Mouse (Mus musculus) lung, postnatal 0 days (tissue): ENCODE data around the gene Abcf1. TPM values are rescaled to one million over a fixed set of nuclear protein-coding genes. Genes with fewer than 3 reads are reported as not detected.

Experiments used
- ATAC-seq: fragments of 200-750 bp; cut with Nextera tagmentation; 2 replicates; pipeline ENCODE4 v1.8.0; 2017; ENCODE audit warnings: moderate library complexity
- DNase-seq: peaks from one replicate; pipeline ENCODE4 v3.0.0-alpha.2; 2016; ENCODE audit warnings: low spot score
- H3K27ac ChIP-seq: fragments of 300-500 bp; sonication (generic); 2 replicates; pipeline ENCODE4 v1.5.1; 2014; ENCODE audit warnings: antibody characterized with exemption, mild to moderate bottlenecking, low read length, mixed read lengths
- H3K27me3 ChIP-seq: fragments of 300-500 bp; sonication (generic); replicated peaks from 2 replicates; pipeline ENCODE4 v1.6.1; 2014; ENCODE audit warnings: low read length, mixed read lengths; ENCODE audit not compliant: insufficient read depth
- H3K36me3 ChIP-seq: fragments of 300-500 bp; sonication (generic); 2 replicates; pipeline ENCODE4 v1.6.1; 2014; ENCODE audit warnings: low read length, mixed read lengths; ENCODE audit not compliant: insufficient read depth
- H3K4me1 ChIP-seq: fragments of 300-500 bp; sonication (generic); 2 replicates; pipeline ENCODE4 v1.6.1; 2014; ENCODE audit warnings: antibody characterized with exemption, low read depth, low read length, mixed read lengths; ENCODE audit not compliant: insufficient read depth
- H3K4me2 ChIP-seq: fragments of 300-500 bp; sonication (generic); replicated peaks from 2 replicates; pipeline ENCODE4 v1.6.1; 2014; ENCODE audit warnings: low read depth, mild to moderate bottlenecking, low read length, moderate library complexity, mixed read lengths
- H3K4me3 ChIP-seq: fragments of 300-500 bp; sonication (generic); 2 replicates; pipeline ENCODE4 v1.5.1; 2014; ENCODE audit warnings: low read depth, low read length
- H3K9ac ChIP-seq: fragments of 300-500 bp; sonication (generic); replicated peaks from 2 replicates; pipeline ENCODE4 v1.6.1; 2014; ENCODE audit warnings: low read depth, mild to moderate bottlenecking
- H3K9me3 ChIP-seq: fragments of 300-500 bp; sonication (generic); 2 replicates; pipeline ENCODE4 v1.6.1; 2016; ENCODE audit warnings: low read length, mixed read lengths
- CTCF ChIP-seq: IDR thresholded peaks from 2 replicates; pipeline ENCODE4 v1.5.1; 2016; ENCODE audit warnings: antibody characterized with exemption, mild to moderate bottlenecking
- EP300 ChIP-seq: IDR thresholded peaks from 2 replicates; pipeline ENCODE4 v1.6.1; 2016; ENCODE audit warnings: antibody characterized with exemption, mild to moderate bottlenecking, control low read depth
- WGBS: fragments of 180-500 bp; shearing (Covaris S2); extraction: QIAGEN DNeasy Blood & Tissue Kit; methylation state at CpG from one replicate; pipeline ENCODE4 v1.1.7; 2014; 5-methylcytosine and 5-hydroxymethylcytosine counted together
- polyA plus RNA-seq: library from polyadenylated mRNA; unstranded; fragments of >200 nt; fragmentation: Nextera tagmentation; extraction: Ambion mirVana; gene quantifications from 2 replicates; pipeline ENCODE4 v1.2.1, GENCODE M21; 2015

The Abcf1 gene
- polyA plus RNA-seq, 1 experiment from 2014 or later: 61.2 TPM

DNA sequence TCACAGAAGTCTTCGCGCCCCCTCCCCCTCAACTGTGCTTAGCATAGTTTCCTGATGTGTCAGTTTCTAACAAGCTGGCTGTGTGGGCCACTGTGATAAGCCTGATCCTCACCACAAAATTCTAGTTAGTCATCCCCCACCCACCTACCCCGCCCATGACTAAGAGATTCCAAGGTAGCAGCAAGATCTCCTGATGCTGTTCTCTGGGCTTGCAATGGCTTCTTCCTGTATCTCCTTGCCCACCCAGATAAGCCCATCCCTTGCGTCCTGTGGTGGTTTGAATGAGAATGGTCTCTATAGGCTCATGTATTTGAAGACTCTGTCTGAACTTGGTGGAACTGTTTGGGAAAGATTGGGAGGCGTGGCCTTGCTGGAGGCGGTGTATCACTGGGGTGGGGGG lies 32.4 kb upstream of the Abcf1 start:
- no peak overlapping the region for H3K27ac ChIP-seq
- ATAC-seq: no peak
- no peak for DNase-seq
- no peak overlapping the region for H3K9ac ChIP-seq
- H3K27me3 ChIP-seq: no peaks in the 10 kb centered on the region
- H3K4me1 ChIP-seq: no peaks in the 10 kb centered on the region
- H3K36me3 ChIP-seq: no peaks in the 10 kb centered on the region
- no peak overlapping the region for H3K4me3 ChIP-seq
- H3K4me2 ChIP-seq: no peak overlapping the region
- H3K9me3 ChIP-seq: no peaks in the 10 kb centered on the region
- no peak for TF ChIP-seq EP300
- no peak for TF ChIP-seq CTCF
- 91% methylated on average over 6 of the region's 6 CpGs for WGBS

DNA sequence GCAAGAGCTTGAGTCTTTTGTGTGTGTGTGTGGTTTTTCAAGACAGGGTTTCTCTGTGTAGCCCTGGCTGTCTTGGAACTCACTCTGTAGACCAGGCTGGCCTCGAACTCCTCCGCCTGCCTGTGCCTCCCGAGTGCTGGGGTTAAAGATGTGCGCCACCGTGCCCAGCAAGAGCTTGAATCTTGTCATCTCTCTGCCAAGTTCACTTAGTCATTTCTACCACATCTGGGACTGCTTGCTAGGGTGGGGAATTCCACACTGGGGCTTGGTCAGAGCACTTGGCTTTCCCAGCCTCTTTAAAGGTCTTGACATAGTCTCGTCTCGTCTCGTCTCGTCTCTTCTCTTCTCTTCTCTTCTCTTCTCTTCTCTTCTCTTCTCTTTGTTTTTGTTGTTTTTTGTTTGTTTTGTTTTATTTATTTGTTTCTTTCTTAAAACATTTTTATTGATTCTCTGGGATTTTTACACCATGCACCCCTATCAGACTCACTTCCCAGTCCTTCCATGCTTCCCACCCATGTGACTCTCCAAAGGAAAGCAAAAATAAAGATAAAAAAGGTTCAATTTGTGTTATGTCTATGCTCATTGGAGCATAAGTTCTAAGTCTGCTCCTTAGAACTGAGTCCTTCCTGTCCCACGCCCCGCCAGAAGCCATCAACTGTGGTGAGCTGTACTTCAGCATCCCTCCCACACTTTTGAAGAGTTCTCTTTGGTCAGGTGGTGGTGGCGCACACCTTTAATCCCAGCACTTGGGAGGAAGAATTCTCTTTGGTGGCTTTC lies 31.7 kb upstream of the Abcf1 start:
- no peaks in the 10 kb centered on the region for H3K9me3 ChIP-seq
- H3K27me3 ChIP-seq: no peaks in the 10 kb centered on the region
- H3K36me3 ChIP-seq: no peaks in the 10 kb centered on the region
- no peak overlapping the region for H3K4me2 ChIP-seq
- no peak for TF ChIP-seq CTCF
- TF ChIP-seq EP300: no peak
- DNase-seq (no peak), ATAC-seq (no peak)
- H3K27ac ChIP-seq: no peak overlapping the region
- no peak overlapping the region for H3K4me3 ChIP-seq
- 80% methylated on average over 12 of the region's 12 CpGs for WGBS
- no peak overlapping the region for H3K9ac ChIP-seq
- no peaks in the 10 kb centered on the region for H3K4me1 ChIP-seq

DNA sequence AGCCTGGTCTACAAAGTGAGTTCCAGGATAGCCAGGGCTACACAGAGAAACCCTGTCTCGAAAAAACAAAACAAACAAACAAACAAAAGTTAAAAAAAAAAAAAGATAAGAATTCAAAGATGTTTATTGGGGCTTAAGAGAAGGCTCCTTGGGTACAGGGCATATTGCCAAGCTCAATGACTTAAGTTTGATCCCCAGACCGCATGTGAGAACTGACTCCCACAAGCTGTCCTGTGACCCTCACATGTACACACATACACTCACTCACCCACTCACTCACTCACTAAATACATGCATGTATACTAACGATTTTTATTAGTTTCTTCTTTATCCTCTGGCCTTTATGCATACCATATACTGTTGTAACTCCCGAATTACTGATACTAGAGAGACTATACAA lies 30.8 kb upstream of the Abcf1 start:
- H3K9ac ChIP-seq: no peak overlapping the region
- H3K4me2 ChIP-seq: no peak overlapping the region
- H3K4me1 ChIP-seq: no peaks in the 10 kb centered on the region
- H3K27ac ChIP-seq: no peak overlapping the region
- no peak overlapping the region for H3K4me3 ChIP-seq
- TF ChIP-seq EP300 (no peak), CTCF (no peak)
- no peaks in the 10 kb centered on the region for H3K9me3 ChIP-seq
- ATAC-seq (no peak), DNase-seq (peak; percentile 7)
- H3K36me3 ChIP-seq: no peaks in the 10 kb centered on the region
- H3K27me3 ChIP-seq: no peaks in the 10 kb centered on the region
- WGBS: 70% methylated on average over 4 of the region's 4 CpGs

DNA sequence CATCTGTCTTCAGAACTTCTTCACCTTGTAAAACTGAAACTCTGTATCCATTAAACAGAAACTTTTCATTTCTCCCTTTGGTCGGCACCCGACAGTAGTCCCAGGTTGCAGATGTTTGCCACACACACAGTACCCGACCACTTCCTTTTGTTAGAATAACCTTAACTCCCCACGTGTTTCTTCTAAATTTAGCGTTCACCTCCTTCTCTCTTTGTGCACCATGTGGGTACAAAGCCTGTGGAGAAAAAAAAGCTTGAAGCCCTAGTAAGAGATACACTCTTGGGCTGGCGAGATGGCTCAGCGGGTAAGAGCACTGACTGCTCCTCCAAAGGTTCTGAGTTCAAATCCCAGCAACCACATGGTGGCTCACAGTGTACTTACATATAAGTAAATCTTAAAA lies 29.8 kb upstream of the Abcf1 start:
- H3K36me3 ChIP-seq: no peaks in the 10 kb centered on the region
- H3K4me1 ChIP-seq: no peaks in the 10 kb centered on the region
- H3K9ac ChIP-seq: no peak overlapping the region
- no peak for ATAC-seq
- no peak overlapping the region for H3K4me2 ChIP-seq
- TF ChIP-seq EP300: no peak
- H3K27me3 ChIP-seq: no peaks in the 10 kb centered on the region
- no peak overlapping the region for H3K27ac ChIP-seq
- WGBS: 73% methylated on average over 7 of the region's 7 CpGs
- H3K4me3 ChIP-seq: no peak overlapping the region
- H3K9me3 ChIP-seq: no peaks in the 10 kb centered on the region
- no peak for DNase-seq

DNA sequence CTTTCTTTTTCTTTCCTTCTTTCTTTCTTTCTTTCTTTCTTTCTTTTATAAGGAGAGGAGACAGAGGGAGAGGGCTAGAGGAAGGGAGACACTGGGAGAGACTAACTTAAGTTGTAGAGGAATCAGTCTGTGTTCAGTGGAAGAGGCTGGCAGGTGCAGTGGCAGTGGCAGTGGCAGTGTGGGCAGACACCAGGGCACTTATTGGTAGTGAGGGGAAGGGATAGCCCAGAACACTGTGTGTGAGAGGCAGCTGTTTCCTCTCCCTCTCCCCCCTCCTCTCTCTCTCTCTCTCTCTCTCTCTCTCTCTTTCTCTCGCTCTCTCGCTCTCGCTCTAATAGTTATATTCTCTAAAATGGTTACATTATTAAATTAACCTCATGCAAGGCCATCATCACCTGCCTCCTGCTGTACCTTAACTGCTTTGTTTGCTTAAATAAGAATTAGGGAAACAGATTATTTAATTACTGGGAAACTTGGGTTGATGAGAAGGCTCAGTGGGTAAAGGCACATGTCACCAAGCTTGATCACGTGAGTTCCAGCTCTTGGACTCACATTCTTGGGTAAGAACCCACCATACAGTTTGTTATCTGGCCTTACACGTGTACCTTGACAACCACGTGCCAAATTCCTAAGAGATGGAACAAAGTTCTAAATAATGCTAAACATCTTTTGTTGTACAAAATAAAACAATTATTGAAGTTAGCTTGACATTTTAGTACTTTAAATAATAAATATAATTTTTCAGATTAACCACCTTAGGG lies 29.2 kb upstream of the Abcf1 start:
- Histone ChIP-seq H3K9ac (no peak overlapping the region), H3K4me1 (no peaks in the 10 kb centered on the region)
- no peak for DNase-seq

DNA sequence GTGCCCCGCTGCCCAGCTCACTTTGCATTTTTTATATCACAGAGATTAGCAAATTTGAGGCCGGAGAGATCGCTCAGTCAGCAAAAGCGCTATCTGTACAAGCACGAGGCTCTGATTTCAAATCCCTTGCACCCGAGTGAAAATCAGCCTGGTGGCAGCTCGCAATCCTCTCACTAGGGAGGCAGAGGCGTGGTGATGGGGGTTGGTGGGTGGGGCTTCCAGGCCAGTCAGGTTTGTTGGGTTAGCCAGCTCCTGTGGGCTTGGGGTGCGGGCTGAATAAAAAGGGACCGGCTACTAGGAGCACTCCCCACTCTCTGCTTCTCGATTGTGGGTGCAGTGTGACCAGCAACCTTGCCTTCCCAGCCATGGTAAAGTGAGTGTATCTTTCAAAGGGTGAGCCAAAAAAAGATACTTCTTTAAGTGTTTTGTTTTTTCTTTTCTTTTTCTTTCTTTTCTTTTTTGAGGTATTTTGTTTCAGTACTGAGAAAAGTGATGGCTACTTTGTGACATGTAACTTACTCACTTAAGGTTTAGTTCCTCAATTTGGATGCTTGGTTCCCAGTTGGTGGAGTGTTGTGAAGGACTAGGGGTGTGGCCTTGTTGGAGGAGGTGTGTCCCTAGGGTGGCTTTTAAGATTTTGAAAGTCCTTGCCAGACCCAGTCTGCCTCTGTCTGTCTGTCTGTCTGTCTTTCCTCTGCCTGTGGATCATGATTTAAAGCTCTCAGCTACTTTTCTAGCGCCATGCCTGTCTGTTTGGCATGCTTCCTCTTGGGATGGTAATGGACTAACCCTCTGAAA lies 28.4 kb upstream of the Abcf1 start:
- DNase-seq: peak; percentile 56
- TF ChIP-seq CTCF (no peak), EP300 (no peak)
- WGBS: 52% methylated on average over 12 of the region's 12 CpGs
- no peak for ATAC-seq
- no peaks in the 10 kb centered on the region for H3K27me3 ChIP-seq
- H3K36me3 ChIP-seq: no peaks in the 10 kb centered on the region
- H3K9ac ChIP-seq: no peak overlapping the region
- H3K9me3 ChIP-seq: no peaks in the 10 kb centered on the region
- H3K4me2 ChIP-seq: no peak overlapping the region; the same call in 1 of the 2 replicates
- no peak overlapping the region for H3K27ac ChIP-seq
- H3K4me1 ChIP-seq: no peaks in the 10 kb centered on the region
- H3K4me3 ChIP-seq: no peak overlapping the region

More for the DNA sequence above, 29.2 kb upstream of the Abcf1 start:
- no peaks in the 10 kb centered on the region for H3K27me3 ChIP-seq
- no peak overlapping the region for H3K4me2 ChIP-seq
- no peaks in the 10 kb centered on the region for H3K36me3 ChIP-seq
- ATAC-seq: no peak
- no peak overlapping the region for H3K27ac ChIP-seq
- TF ChIP-seq CTCF: no peak
- 76% methylated on average over 6 of the region's 6 CpGs for WGBS
- no peaks in the 10 kb centered on the region for H3K9me3 ChIP-seq
- no peak overlapping the region for H3K4me3 ChIP-seq
